17 mouse cellular contexts compared by ENCODE assay signal in the genomic region with DNA sequence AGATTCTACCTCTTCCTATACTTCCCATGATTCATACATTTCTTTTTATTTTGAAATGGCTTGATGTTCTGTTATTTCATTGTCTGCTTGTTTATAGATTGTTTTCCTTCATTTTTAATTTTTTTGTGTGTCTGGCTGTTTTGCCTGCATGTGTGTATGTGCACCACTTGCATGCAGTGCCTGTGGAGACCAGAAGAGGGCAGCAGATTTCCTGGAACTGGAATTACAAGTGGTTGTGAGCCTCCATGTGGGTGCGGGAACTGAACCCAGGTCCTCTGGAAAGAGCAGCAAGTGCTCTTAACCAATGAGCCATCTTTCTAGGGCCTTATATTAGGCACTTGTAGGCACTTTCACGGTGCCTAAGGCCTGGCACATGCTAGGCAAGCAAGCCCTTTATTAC.
DNase-seq lines count a peak whose midpoint lies in the region; ATAC-seq and TF ChIP-seq lines count a peak whose summit lies in the region.
"Had no signal": no experiment of that assay in that cellular context is flagged by ENCODE, and none has a peak within 500 bp of the region (broad histone marks: within the 10 kb centered on the region; RNA-seq: fewer than 3 reads in every experiment).

No protein-coding gene starts in this region.

- no peak for ATAC-seq in hindbrain, postnatal 0 days
- no peak for ATAC-seq in hindbrain, embryonic 14.5 days (ENCODE audit: low FRiP score)
- no peak for ATAC-seq in liver, postnatal 0 days
- no peak for ATAC-seq in liver, embryonic 12.5 days
- ATAC-seq in midbrain, embryonic 13.5 days = no peak
- ATAC-seq: forebrain, embryonic 14.5 days had no signal

- no peak for TF ChIP-seq EP300 in liver, postnatal 0 days (IDR thresholded peaks at IDR 0.05; ENCODE audit: low read depth)

- WGBS in hindbrain, postnatal 0 days = 93% methylated on average over 2 of the region's 2 CpGs
- WGBS in hindbrain, embryonic 14.5 days = 90% methylated on average over 2 of the region's 2 CpGs
- 78% methylated on average over 2 of the region's 2 CpGs for WGBS in liver, postnatal 0 days (ENCODE audit: insufficient replicate concordance)
- 88% methylated on average over 2 of the region's 2 CpGs for WGBS in liver, embryonic 12.5 days (ENCODE audit: insufficient replicate concordance)
- 94% methylated on average over 2 of the region's 2 CpGs for WGBS in midbrain, embryonic 13.5 days

- H3K4me3 ChIP-seq in hindbrain, postnatal 0 days (ENCODE audit: low read length) = no peak overlapping the region
- H3K4me3 ChIP-seq in hindbrain, embryonic 14.5 days (replicated peaks; ENCODE audit: low read length) = no peak overlapping the region
- no peak overlapping the region for H3K4me3 ChIP-seq in liver, postnatal 0 days (ENCODE audit: low read depth, low read length)
- H3K4me3 ChIP-seq in liver, embryonic 12.5 days = no peak overlapping the region
- no peak overlapping the region for H3K4me3 ChIP-seq in midbrain, embryonic 13.5 days (replicated peaks)
- H3K4me3 ChIP-seq: embryonic facial prominence, embryonic 10.5 days; hindbrain, embryonic 10.5 days; limb, embryonic 13.5 days; neural tube, embryonic 13.5 days had no signal

- H3K27me3 ChIP-seq in hindbrain, postnatal 0 days (ENCODE audit: insufficient read depth, low read length) = no peaks in the 10 kb centered on the region
- H3K27me3 ChIP-seq in hindbrain, embryonic 14.5 days (ENCODE audit: control insufficient read depth, insufficient read depth, low read length) = no peaks in the 10 kb centered on the region
- H3K27me3 ChIP-seq in liver, postnatal 0 days (ENCODE audit: insufficient read depth, low read length) = no peaks in the 10 kb centered on the region
- 0 out of 2 replicates have a peak, but pooled peaks cover 6% of the 10 kb centered on the region for H3K27me3 ChIP-seq in liver, embryonic 12.5 days (replicated peaks)
- no peaks in the 10 kb centered on the region for H3K27me3 ChIP-seq in midbrain, embryonic 13.5 days
- H3K27me3 ChIP-seq: neural tube, embryonic 13.5 days had no signal

- H3K4me2 ChIP-seq in hindbrain, postnatal 0 days (ENCODE audit: low read depth, low read length) = no peak overlapping the region
- H3K4me2 ChIP-seq in hindbrain, embryonic 14.5 days (replicated peaks) = no peak overlapping the region
- H3K4me2 ChIP-seq in liver, postnatal 0 days (ENCODE audit: low read depth, low read length) = no peak overlapping the region
- no peak overlapping the region for H3K4me2 ChIP-seq in liver, embryonic 12.5 days
- no peak overlapping the region for H3K4me2 ChIP-seq in midbrain, embryonic 13.5 days (replicated peaks)
- H3K4me2 ChIP-seq: limb, embryonic 13.5 days; neural tube, embryonic 13.5 days had no signal

- H3K36me3 ChIP-seq in hindbrain, postnatal 0 days (ENCODE audit: insufficient read depth, low read length) = peaks cover 54% of the 10 kb centered on the region
- H3K36me3 ChIP-seq in hindbrain, embryonic 14.5 days (replicated peaks; ENCODE audit: control insufficient read depth, insufficient read depth) = peaks cover 84% of the 10 kb centered on the region
- H3K36me3 ChIP-seq in liver, postnatal 0 days (replicated peaks; ENCODE audit: insufficient read depth, low read length) = peaks cover 18% of the 10 kb centered on the region
- H3K36me3 ChIP-seq in liver, embryonic 12.5 days = peaks cover 12% of the 10 kb centered on the region
- H3K36me3 ChIP-seq in midbrain, embryonic 13.5 days = peaks cover 66% of the 10 kb centered on the region

- no peak overlapping the region for H3K9ac ChIP-seq in hindbrain, postnatal 0 days (replicated peaks; ENCODE audit: low read length)
- H3K9ac ChIP-seq in hindbrain, embryonic 14.5 days = no peak overlapping the region
- no peak overlapping the region for H3K9ac ChIP-seq in liver, postnatal 0 days (replicated peaks)
- H3K9ac ChIP-seq in liver, embryonic 12.5 days = no peak overlapping the region
- no peak overlapping the region for H3K9ac ChIP-seq in midbrain, embryonic 13.5 days (replicated peaks)
- H3K9ac ChIP-seq: limb, embryonic 13.5 days; neural tube, embryonic 13.5 days had no signal

- H3K9me3 ChIP-seq in hindbrain, postnatal 0 days (ENCODE audit: low read length) = no peaks in the 10 kb centered on the region
- no peaks in the 10 kb centered on the region for H3K9me3 ChIP-seq in hindbrain, embryonic 14.5 days (ENCODE audit: control insufficient read depth, low read length)
- peaks cover 3% of the 10 kb centered on the region for H3K9me3 ChIP-seq in liver, postnatal 0 days (ENCODE audit: low read length)
- no peaks in the 10 kb centered on the region for H3K9me3 ChIP-seq in liver, embryonic 12.5 days (replicated peaks)
- H3K9me3 ChIP-seq in midbrain, embryonic 13.5 days = no peaks in the 10 kb centered on the region; the same call in 1 of the 2 replicates
- H3K9me3 ChIP-seq: limb, embryonic 13.5 days; neural tube, embryonic 13.5 days had no signal

- DNase-seq in hindbrain, postnatal 0 days (ENCODE audit: low spot score) = no peak
- DNase-seq in hindbrain, embryonic 14.5 days (ENCODE audit: low spot score) = no peak
- DNase-seq in liver, postnatal 0 days = no peak
- DNase-seq in ES-CJ7 (ENCODE audit: low read depth, low spot score) = peak; percentile 41
- peak; percentile 69 for DNase-seq in ZHBTc4 (ENCODE audit: low read depth, low spot score)
- DNase-seq in adrenal gland, postnatal 10 days = no peak
- DNase-seq: cerebellum, postnatal 25 days; kidney, postnatal 14 days; lung, postnatal 10 days; thymus, postnatal 25 days had no signal

- no peak overlapping the region for H3K27ac ChIP-seq in hindbrain, postnatal 0 days
- no peak overlapping the region for H3K27ac ChIP-seq in hindbrain, embryonic 14.5 days
- no peak overlapping the region for H3K27ac ChIP-seq in liver, postnatal 0 days (ENCODE audit: low read depth)
- no peak overlapping the region for H3K27ac ChIP-seq in liver, embryonic 12.5 days
- no peak overlapping the region for H3K27ac ChIP-seq in midbrain, embryonic 13.5 days
- H3K27ac ChIP-seq: embryonic facial prominence, embryonic 10.5 days; hindbrain, embryonic 10.5 days; limb, embryonic 13.5 days; neural tube, embryonic 13.5 days had no signal

- peaks cover 4% of the 10 kb centered on the region; the same call in 1 of the 2 replicates for H3K4me1 ChIP-seq in hindbrain, postnatal 0 days (ENCODE audit: insufficient read depth, low read length)
- no peaks in the 10 kb centered on the region for H3K4me1 ChIP-seq in hindbrain, embryonic 14.5 days (replicated peaks; ENCODE audit: control insufficient read depth, insufficient read depth, low read length)
- no peaks in the 10 kb centered on the region for H3K4me1 ChIP-seq in liver, postnatal 0 days (ENCODE audit: insufficient read depth)
- H3K4me1 ChIP-seq in liver, embryonic 12.5 days = no peaks in the 10 kb centered on the region
- 0 out of 2 replicates have a peak, but pooled peaks cover 4% of the 10 kb centered on the region for H3K4me1 ChIP-seq in midbrain, embryonic 13.5 days (replicated peaks)
- H3K4me1 ChIP-seq: neural tube, embryonic 13.5 days had no signal

- peak; percentile 47 for TF ChIP-seq CTCF in hindbrain, postnatal 0 days (IDR thresholded peaks at IDR 0.05; ENCODE audit: low read depth)
- peak; percentile 39 for TF ChIP-seq CTCF in liver, postnatal 0 days (IDR thresholded peaks at IDR 0.05; ENCODE audit: low read depth)

Comparison
In these comparisons a context has a peak if more than half of its experiments do, and no peak if none do; other contexts are left out.
1. DNase-seq: peak in ES-CJ7 (single experiment) and ZHBTc4 (single experiment); none in hindbrain, postnatal 0 days (single experiment), hindbrain, embryonic 14.5 days (single experiment), liver, postnatal 0 days (single experiment) and adrenal gland, postnatal 10 days (single experiment).